Mouse (Mus musculus) stomach, postnatal 0 days (tissue): ENCODE measurements around the gene Sacm1l. TPM values are rescaled to one million over a fixed set of nuclear protein-coding genes. Genes with fewer than 3 reads are reported as not detected.

Experiments used
- ATAC-seq: fragments of 200-750 bp; cut with Nextera tagmentation; 2 replicates; pipeline ENCODE4 v1.8.0; 2017; ENCODE audit not compliant: low FRiP score, low TSS enrichment
- DNase-seq: peaks from one replicate; pipeline ENCODE4 v3.0.0-alpha.2; 2016; ENCODE audit warnings: low spot score
- H3K27ac ChIP-seq: fragments of 300-500 bp; sonication (generic); replicated peaks from 2 replicates; pipeline ENCODE4 v1.5.1; 2014; ENCODE audit warnings: mild to moderate bottlenecking, control low read depth
- H3K27me3 ChIP-seq: fragments of 300-500 bp; sonication (generic); 2 replicates; pipeline ENCODE4 v1.6.1; 2014; ENCODE audit warnings: low read length; ENCODE audit not compliant: control insufficient read depth, insufficient read depth
- H3K36me3 ChIP-seq: fragments of 300-500 bp; sonication (generic); 2 replicates; pipeline ENCODE4 v1.6.1; 2014; ENCODE audit warnings: low read length, mixed read lengths; ENCODE audit not compliant: control insufficient read depth, insufficient read depth
- H3K4me1 ChIP-seq: fragments of 300-500 bp; sonication (generic); replicated peaks from 2 replicates; pipeline ENCODE4 v1.6.1; 2014; ENCODE audit warnings: antibody characterized with exemption; ENCODE audit not compliant: control insufficient read depth, insufficient read depth
- H3K4me2 ChIP-seq: fragments of 300-500 bp; sonication (generic); replicated peaks from 2 replicates; pipeline ENCODE4 v1.6.1; 2014; ENCODE audit warnings: low read depth, mild to moderate bottlenecking, control low read depth, moderate library complexity
- H3K4me3 ChIP-seq: fragments of 300-500 bp; sonication (generic); 2 replicates; pipeline ENCODE4 v1.5.1; 2014; ENCODE audit warnings: low read depth, low read length, control low read depth
- H3K9ac ChIP-seq: fragments of 300-500 bp; sonication (generic); 2 replicates; pipeline ENCODE4 v1.6.1; 2014; ENCODE audit warnings: mild to moderate bottlenecking, low read length, control low read depth, mixed read lengths
- H3K9me3 ChIP-seq: fragments of 300-500 bp; sonication (generic); 2 replicates; pipeline ENCODE4 v1.6.1; 2016; ENCODE audit warnings: low read length; ENCODE audit not compliant: control insufficient read depth
- CTCF ChIP-seq: IDR thresholded peaks from 2 replicates; pipeline ENCODE4 v1.5.1; 2016; ENCODE audit warnings: antibody characterized with exemption, low read depth, mild to moderate bottlenecking, moderate library complexity
- EP300 ChIP-seq: optimal IDR thresholded peaks from 2 replicates; pipeline ENCODE3; 2016; ENCODE audit warnings: antibody characterized with exemption
- WGBS: fragments of 180-500 bp; shearing (Covaris S2); extraction: QIAGEN DNeasy Blood & Tissue Kit; methylation state at CpG from one replicate; pipeline ENCODE4 v1.1.7; 2014; 5-methylcytosine and 5-hydroxymethylcytosine counted together
- polyA plus RNA-seq: library from polyadenylated mRNA; unstranded; fragments of >200 nt; fragmentation: Nextera tagmentation; extraction: Ambion mirVana; gene quantifications from 2 replicates; pipeline ENCODE4 v1.2.1, GENCODE M21; 2015

Gene Sacm1l
- polyA plus RNA-seq, 1 experiment from 2014 or later = 33.6 TPM

- no peaks in the 10 kb centered on the region for H3K27me3 ChIP-seq
Observed at GRCm38 (mm10) chr9:123496665-123497064, 32.9 kb upstream of the Sacm1l start.

GRCm38 (mm10) chr9:123497906-123498305, 31.7 kb upstream of the Sacm1l start:
- peaks cover 2% of the 10 kb centered on the region; the same call in 1 of the 2 replicates for H3K4me1 ChIP-seq
- no peak overlapping the region; the same call in 1 of the 2 replicates for H3K9ac ChIP-seq
- no peak overlapping the region for H3K27ac ChIP-seq
- no peak overlapping the region for H3K4me3 ChIP-seq
- H3K9me3 ChIP-seq = no peaks in the 10 kb centered on the region
- peaks cover 5% of the 10 kb centered on the region; the same call in 1 of the 2 replicates for H3K36me3 ChIP-seq
- ATAC-seq = no peak
- no peaks in the 10 kb centered on the region for H3K27me3 ChIP-seq
- WGBS = 62% methylated on average over 5 of the region's 5 CpGs
- TF ChIP-seq CTCF (no peak), EP300 (no peak)
- DNase-seq = no peak
- no peak overlapping the region for H3K4me2 ChIP-seq

More at GRCm38 (mm10) chr9:123496665-123497064, 32.9 kb upstream of the Sacm1l start:
- H3K9me3 ChIP-seq = no peaks in the 10 kb centered on the region
- H3K27ac ChIP-seq = no peak overlapping the region; the same call in 1 of the 2 replicates
- TF ChIP-seq EP300 (no peak), CTCF (no peak)
- 0 out of 2 replicates have a peak, but pooled peaks cover 2% of the 10 kb centered on the region for H3K36me3 ChIP-seq
- peak; percentile 80 for ATAC-seq
- peaks cover 14% of the 10 kb centered on the region for H3K4me1 ChIP-seq
- 24% methylated on average over 13 of the region's 13 CpGs for WGBS
- no peak overlapping the region for H3K4me3 ChIP-seq
- peak; percentile 86 for DNase-seq
- H3K9ac ChIP-seq = no peak overlapping the region
- H3K4me2 ChIP-seq = no peak overlapping the region; the same call in 1 of the 2 replicates

GRCm38 (mm10) chr9:123500480-123500879, 29.1 kb upstream of the Sacm1l start:
- Histone ChIP-seq H3K9me3 (no peaks in the 10 kb centered on the region), H3K4me1 (peaks cover 2% of the 10 kb centered on the region; the same call in 1 of the 2 replicates), H3K36me3 (peaks cover 8% of the 10 kb centered on the region; the same call in 1 of the 2 replicates), H3K27me3 (no peaks in the 10 kb centered on the region), H3K9ac (no peak overlapping the region), H3K4me2 (no peak overlapping the region), H3K27ac (no peak overlapping the region), H3K4me3 (no peak overlapping the region)
- WGBS = 77% methylated on average over 4 of the region's 4 CpGs
- no peak for DNase-seq
- ATAC-seq = no peak
- TF ChIP-seq CTCF = no peak
- TF ChIP-seq EP300 = no peak

- no peak for DNase-seq
- Histone ChIP-seq H3K27ac (no peak overlapping the region), H3K36me3 (peaks cover 8% of the 10 kb centered on the region; the same call in 1 of the 2 replicates), H3K9ac (no peak overlapping the region), H3K27me3 (no peaks in the 10 kb centered on the region), H3K4me3 (no peak overlapping the region), H3K4me2 (no peak overlapping the region), H3K9me3 (no peaks in the 10 kb centered on the region), H3K4me1 (no peaks in the 10 kb centered on the region)
- TF ChIP-seq EP300 (no peak), CTCF (no peak)
- WGBS = 76% methylated on average over 5 of the region's 5 CpGs
- no peak for ATAC-seq
Observed at GRCm38 (mm10) chr9:123503171-123503834, 26.3 kb upstream of the Sacm1l start.

GRCm38 (mm10) chr9:123504325-123504724, 25.2 kb upstream of the Sacm1l start:
- DNase-seq (peak; percentile 58), ATAC-seq (peak; percentile 75)
- Histone ChIP-seq H3K4me3 (no peak overlapping the region), H3K4me1 (no peaks in the 10 kb centered on the region), H3K27me3 (no peaks in the 10 kb centered on the region), H3K36me3 (peaks cover 8% of the 10 kb centered on the region; the same call in 1 of the 2 replicates), H3K9ac (no peak overlapping the region), H3K4me2 (no peak overlapping the region), H3K27ac (no peak overlapping the region), H3K9me3 (no peaks in the 10 kb centered on the region)
- peak; percentile 97 for TF ChIP-seq CTCF
- no peak for TF ChIP-seq EP300
- 22% methylated on average over 2 of the region's 2 CpGs for WGBS

- no peak overlapping the region for H3K9ac ChIP-seq
- 23% methylated on average over 1 of the region's 1 CpGs for WGBS
- TF ChIP-seq CTCF = no peak; the same call in 1 of the 2 replicates
- TF ChIP-seq EP300 = no peak
- H3K27me3 ChIP-seq = no peaks in the 10 kb centered on the region
- H3K27ac ChIP-seq = no peak overlapping the region
- no peaks in the 10 kb centered on the region for H3K9me3 ChIP-seq
- H3K36me3 ChIP-seq = peaks cover 6% of the 10 kb centered on the region; the same call in 1 of the 2 replicates
- H3K4me3 ChIP-seq = no peak overlapping the region
- DNase-seq = no peak
- ATAC-seq = no peak
- no peaks in the 10 kb centered on the region for H3K4me1 ChIP-seq
- H3K4me2 ChIP-seq = no peak overlapping the region
Observed at GRCm38 (mm10) chr9:123505598-123505997, 24.0 kb upstream of the Sacm1l start.
